14 mouse cellular contexts compared by ENCODE assay signal in the genomic region with DNA sequence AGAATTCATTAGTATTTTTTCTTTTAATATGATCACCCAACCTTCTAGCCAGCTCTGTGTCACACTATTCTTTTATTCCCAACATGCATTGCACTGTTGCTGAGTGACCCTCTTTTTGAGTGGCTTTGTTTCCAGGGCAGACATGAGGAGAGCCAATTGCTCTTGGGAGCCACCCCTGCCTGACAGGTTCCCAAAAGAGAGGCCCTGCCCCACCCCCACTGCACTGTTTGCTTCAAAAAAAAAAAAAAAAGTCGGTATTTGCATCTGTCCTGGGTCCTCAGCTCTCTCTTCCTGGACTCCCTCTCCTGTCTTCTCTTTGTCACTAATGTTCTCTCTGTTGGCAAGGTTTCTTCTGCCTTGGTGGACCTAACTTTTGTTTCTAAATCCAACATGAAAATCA.
"Had no signal": no experiment of that assay in that cellular context is flagged by ENCODE, and none has a peak within 500 bp of the region (broad histone marks: within the 10 kb centered on the region; RNA-seq: fewer than 3 reads in every experiment).

No protein-coding gene starts in this region.

- H3K27ac ChIP-seq: intestine, embryonic 15.5 days; kidney, embryonic 15.5 days; limb, embryonic 15.5 days; liver, embryonic 12.5 days; neural tube, embryonic 13.5 days; stomach, embryonic 15.5 days had no signal

- ATAC-seq: intestine, embryonic 15.5 days; liver, embryonic 12.5 days; midbrain, embryonic 16.5 days had no signal

- H3K27me3 ChIP-seq: intestine, embryonic 15.5 days; kidney, embryonic 15.5 days; limb, embryonic 15.5 days; liver, embryonic 12.5 days; neural tube, embryonic 13.5 days; stomach, embryonic 15.5 days had no signal

- DNase-seq: kidney, adult 18-20 months; kidney, postnatal 14 days; left cerebral cortex, postnatal 4 days; right cerebral cortex, postnatal 14 days; thymus, adult 2 months; thymus, postnatal 25 days had no signal

- H3K4me2 ChIP-seq: intestine, embryonic 15.5 days; kidney, embryonic 15.5 days; limb, embryonic 15.5 days; liver, embryonic 12.5 days; midbrain, embryonic 11.5 days; neural tube, embryonic 13.5 days; stomach, embryonic 15.5 days had no signal

- H3K9me3 ChIP-seq: intestine, embryonic 15.5 days; kidney, embryonic 15.5 days; limb, embryonic 15.5 days; liver, embryonic 12.5 days; neural tube, embryonic 13.5 days; stomach, embryonic 15.5 days had no signal

- H3K4me1 ChIP-seq: liver, embryonic 12.5 days had no signal

- H3K36me3 ChIP-seq: intestine, embryonic 15.5 days; limb, embryonic 15.5 days; liver, embryonic 12.5 days; neural tube, embryonic 13.5 days; stomach, embryonic 15.5 days had no signal

- H3K9ac ChIP-seq: intestine, embryonic 15.5 days; kidney, embryonic 15.5 days; limb, embryonic 15.5 days; liver, embryonic 12.5 days; neural tube, embryonic 13.5 days; stomach, embryonic 15.5 days had no signal

- H3K4me3 ChIP-seq: intestine, embryonic 15.5 days; kidney, embryonic 15.5 days; limb, embryonic 15.5 days; liver, embryonic 12.5 days; neural tube, embryonic 13.5 days; stomach, embryonic 15.5 days had no signal
